Mouse (Mus musculus) bone marrow macrophage, adult 2 months (primary cell): ENCODE data around the gene Plpp3.

Experiments used
- CTCF ChIP-seq: IDR thresholded peaks from 2 replicates; pipeline ENCODE4 v1.5.1; 2012; ENCODE audit warnings: low read depth, mild to moderate bottlenecking, low read length, moderate library complexity
- POLR2A ChIP-seq: IDR thresholded peaks from 2 replicates; pipeline ENCODE4 v1.6.1; 2012; ENCODE audit warnings: mild to moderate bottlenecking, low read depth, low read length, borderline replicate concordance

- no peak for TF ChIP-seq CTCF
- TF ChIP-seq POLR2A = no peak
These were observed 64.2 kb downstream of the Plpp3 start for GRCm38 (mm10) chr4:105221256-105221840.
